Mouse (Mus musculus) layer of hippocampus, postnatal 14 days (tissue): ENCODE results near the gene Ulk4. TPM values are rescaled to one million over a fixed set of nuclear protein-coding genes. Genes with fewer than 3 reads are reported as not detected.

Experiments
- DNase-seq, 2 experiments: peaks; one replicate each; pipeline ENCODE4 v3.0.0; 2021 to 2022; ENCODE audit warnings: low spot score in 2 of 2, mixed read lengths in 1 of 2
- total RNA-seq, 2 experiments: library from RNA; stranded (reverse); gene quantifications; 2 replicates each; pipeline ENCODE4 v1.2.3; 2021

Gene Ulk4
- total RNA-seq, 2 experiments from 2014 or later: 8.2 to 9.4 TPM

GRCm38 (mm10) chr9:121301041-121301920 lies 24.3 kb upstream of the Ulk4 start:
- DNase-seq: no peak

- no peak for DNase-seq
Measured at GRCm38 (mm10) chr9:121299976-121300570, 23.1 kb upstream of the Ulk4 start.

GRCm38 (mm10) chr9:121299223-121299755 lies 22.3 kb upstream of the Ulk4 start:
- no peak for DNase-seq

GRCm38 (mm10) chr9:121298411-121299091 lies 21.6 kb upstream of the Ulk4 start:
- DNase-seq: no peak

- DNase-seq: no peak
Measured at GRCm38 (mm10) chr9:121298065-121298398, 21.0 kb upstream of the Ulk4 start.

GRCm38 (mm10) chr9:121297171-121298064 lies 20.4 kb upstream of the Ulk4 start, which contains the start of gene Trak1:
Gene Trak1 (plus strand): TSS chr9:121297502.
- peak in 1 of 2 experiments; percentile 45 for DNase-seq

GRCm38 (mm10) chr9:121295221-121295620 lies 18.2 kb upstream of the Ulk4 start:
- no peak for DNase-seq

GRCm38 (mm10) chr9:121293187-121293586 lies 16.2 kb upstream of the Ulk4 start:
- no peak for DNase-seq

- no peak for DNase-seq
Measured at GRCm38 (mm10) chr9:121291275-121291674, 14.3 kb upstream of the Ulk4 start.

- no peak for DNase-seq
Measured at GRCm38 (mm10) chr9:121286325-121286901, 9.4 kb upstream of the Ulk4 start.

- peak; percentile 53 to 65 for DNase-seq
Measured at GRCm38 (mm10) chr9:121285341-121286324, 8.6 kb upstream of the Ulk4 start.

GRCm38 (mm10) chr9:121284422-121284821 lies 7.4 kb upstream of the Ulk4 start:
- DNase-seq: no peak

- DNase-seq: no peak
Measured at GRCm38 (mm10) chr9:121283620-121284185, 6.7 kb upstream of the Ulk4 start.

- no peak for DNase-seq
Measured at GRCm38 (mm10) chr9:121281891-121282290, 4.9 kb upstream of the Ulk4 start.

GRCm38 (mm10) chr9:121279216-121279615 lies 2.2 kb upstream of the Ulk4 start:
- DNase-seq: no peak

- DNase-seq: no peak
Measured at GRCm38 (mm10) chr9:121276745-121277117, 266 bp downstream of the Ulk4 start.

- DNase-seq: no peak
Measured at GRCm38 (mm10) chr9:121271561-121271960, 5.4 kb downstream of the Ulk4 start.

- no peak for DNase-seq
Measured at GRCm38 (mm10) chr9:121271149-121271548, 5.8 kb downstream of the Ulk4 start.

- no peak for DNase-seq
Measured at GRCm38 (mm10) chr9:121265307-121265706, 11.7 kb downstream of the Ulk4 start.
